Mouse (Mus musculus): ENCODE results near the gene Zfp39. TPM values are rescaled to one million over a fixed set of nuclear protein-coding genes. Genes with fewer than 3 reads are reported as not detected.
"Not testable (repeated sequence)": the region's sequence is repeated elsewhere in the genome, so short reads cannot be mapped to it uniquely, and the experiment has no call there.

Gene Zfp39
- polyA plus RNA-seq, 1 experiment = 2.7 TPM

GRCm38 (mm10) chr11:58847636-58848035, 56.4 kb downstream of the Zfp39 start:
- TF ChIP-seq CTCF (IDR thresholded peaks at IDR 0.05; ENCODE audit: borderline replicate concordance, control insufficient read depth, extremely low read depth, insufficient read depth, low read length, poor library complexity) (no peak), POLR2A (IDR thresholded peaks at IDR 0.05; ENCODE audit: control insufficient read depth, extremely low read depth, insufficient read depth, low read length, poor library complexity) (no peak)
- peak; percentile 43 for DNase-seq
- Histone ChIP-seq H3K27me3 (ENCODE audit: control insufficient read depth, insufficient read depth, low read length) (no peaks in the 10 kb centered on the region), H3K36me3 (ENCODE audit: control insufficient read depth, insufficient read depth, low read length) (peaks cover 20% of the 10 kb centered on the region), H3K4me1 (replicated peaks; ENCODE audit: control insufficient read depth, insufficient read depth, low read length) (peaks cover 11% of the 10 kb centered on the region), H3K4me3 (ENCODE audit: control insufficient read depth, insufficient read depth, low read length) (peak overlapping the region; percentile 85), H3K27ac (ENCODE audit: control insufficient read depth, insufficient read depth, low read length) (peak overlapping the region; percentile 93)
- WGBS = 3% methylated on average over 9 of the region's 9 CpGs

GRCm38 (mm10) chr11:58846919-58847461, 57.0 kb downstream of the Zfp39 start, which contains the start of gene Gm12258:
Gene Gm12258 (plus strand): TSS chr11:58847158.
- 1% methylated on average over 24 of the region's 24 CpGs for WGBS
- DNase-seq = peak; percentile 90
- Histone ChIP-seq H3K4me1 (replicated peaks; ENCODE audit: control insufficient read depth, insufficient read depth, low read length) (peaks cover 15% of the 10 kb centered on the region), H3K27ac (ENCODE audit: control insufficient read depth, insufficient read depth, low read length) (peak within 1 kb of the TSS; percentile 93), H3K27me3 (ENCODE audit: control insufficient read depth, insufficient read depth, low read length) (no peaks in the 10 kb centered on the region), H3K4me3 (ENCODE audit: control insufficient read depth, insufficient read depth, low read length) (peak within 1 kb of the TSS; percentile 85), H3K36me3 (ENCODE audit: control insufficient read depth, insufficient read depth, low read length) (peaks cover 17% of the 10 kb centered on the region)
- TF ChIP-seq POLR2A (IDR thresholded peaks at IDR 0.05; ENCODE audit: control insufficient read depth, extremely low read depth, insufficient read depth, low read length, poor library complexity) = peak; percentile 82
- TF ChIP-seq CTCF (IDR thresholded peaks at IDR 0.05; ENCODE audit: borderline replicate concordance, control insufficient read depth, extremely low read depth, insufficient read depth, low read length, poor library complexity) = no peak

GRCm38 (mm10) chr11:58838951-58839350, 65.1 kb downstream of the Zfp39 start, which contains the start of gene Olfr311:
Gene Olfr311 (plus strand): TSS chr11:58839251.
- H3K4me1 ChIP-seq (replicated peaks; ENCODE audit: control insufficient read depth, insufficient read depth, low read length) = peaks cover 21% of the 10 kb centered on the region
- not testable (repeated sequence) for DNase-seq; H3K4me3 ChIP-seq (ENCODE audit: control insufficient read depth, insufficient read depth, low read length); H3K36me3 ChIP-seq (ENCODE audit: control insufficient read depth, insufficient read depth, low read length); H3K27me3 ChIP-seq (ENCODE audit: control insufficient read depth, insufficient read depth, low read length)
- peak within 1 kb of the TSS; percentile 2; the same call in 1 of the 2 replicates for H3K27ac ChIP-seq (ENCODE audit: control insufficient read depth, insufficient read depth, low read length)

Other genes with a start within 250 kb of the Zfp39 start
- gene Olfr322, start 245.4 kb downstream of the Zfp39 start, polyA plus RNA-seq (2012; rRNA removed) = 0.07 TPM in 1 of 2 replicates, not detected in the other
- gene Olfr320, start 223.1 kb downstream of the Zfp39 start, polyA plus RNA-seq (2012; rRNA removed) = not detected in 2 replicates
- gene Olfr319, start 205.1 kb downstream of the Zfp39 start, polyA plus RNA-seq (2012; rRNA removed) = not detected in 2 replicates
- not detected in 2 replicates for gene Olfr318, start 180.2 kb downstream of the Zfp39 start, polyA plus RNA-seq (2012; rRNA removed)
- not detected in 2 replicates for gene Olfr317, start 165.0 kb downstream of the Zfp39 start, polyA plus RNA-seq (2012; rRNA removed)
- gene Olfr316, start 151.5 kb downstream of the Zfp39 start, polyA plus RNA-seq (2012; rRNA removed) = 0.19 TPM in 1 of 2 replicates, not detected in the other
- 1.4 and 1.5 TPM in 2 replicates for gene Olfr315, start 131.0 kb downstream of the Zfp39 start, polyA plus RNA-seq (2012; rRNA removed)
- 0.08 TPM in 1 of 2 replicates, not detected in the other for gene Olfr314, start 121.3 kb downstream of the Zfp39 start, polyA plus RNA-seq (2012; rRNA removed)
- gene Fam183b, start 102.3 kb downstream of the Zfp39 start, polyA plus RNA-seq (2012; rRNA removed) = 0.59 and 0.82 TPM in 2 replicates
- not detected in 2 replicates for gene Olfr313, start 89.2 kb downstream of the Zfp39 start, polyA plus RNA-seq (2012; rRNA removed)
- not detected in 2 replicates for gene Olfr312, start 75.0 kb downstream of the Zfp39 start, polyA plus RNA-seq (2012; rRNA removed)
- not detected in 2 replicates for gene Olfr311, start 65.0 kb downstream of the Zfp39 start, polyA plus RNA-seq (2012; rRNA removed)
- 17.4 and 18.9 TPM in 2 replicates for gene Gm12258, start 57.1 kb downstream of the Zfp39 start, polyA plus RNA-seq (2012; rRNA removed)
- 10.4 and 15.4 TPM in 2 replicates for gene 2810021J22Rik, start 37.0 kb downstream of the Zfp39 start, polyA plus RNA-seq (2012; rRNA removed)
- 0.11 TPM in 2 replicates for gene Btnl10, start 13.7 kb upstream of the Zfp39 start, polyA plus RNA-seq (2012; rRNA removed)
- gene Rnf187, start 34.7 kb upstream of the Zfp39 start, polyA plus RNA-seq (2012; rRNA removed) = 335 and 488 TPM in 2 replicates
- 47.2 and 96.5 TPM in 2 replicates for gene Hist3h2ba, start 44.7 kb upstream of the Zfp39 start, polyA plus RNA-seq (2012; rRNA removed)
- gene Hist3h2a, start 50.5 kb upstream of the Zfp39 start, polyA plus RNA-seq (2012; rRNA removed) = 45.9 and 51.0 TPM in 2 replicates
- gene Trim17, start 50.5 kb upstream of the Zfp39 start, polyA plus RNA-seq (2012; rRNA removed) = 0.31 and 0.47 TPM in 2 replicates
- 114 and 119 TPM in 2 replicates for gene Trim11, start 73.9 kb upstream of the Zfp39 start, polyA plus RNA-seq (2012; rRNA removed)
- 2.4 and 14.5 TPM in 2 replicates for gene Obscn, start 232.2 kb upstream of the Zfp39 start, polyA plus RNA-seq (2012; rRNA removed)

Measured in thymus, adult 2 months (tissue).